Mouse (Mus musculus) heart, embryonic 11.5 days (tissue): ENCODE results near the gene Tas2r113. TPM values are rescaled to one million over a fixed set of nuclear protein-coding genes. Genes with fewer than 3 reads are reported as not detected.
"Not testable (repeated sequence)": the region's sequence is repeated elsewhere in the genome, so short reads cannot be mapped to it uniquely, and the experiment has no call there.

Experiments
- ATAC-seq: fragments of 200-750 bp; cut with Nextera tagmentation; replicated peaks from 2 replicates; pipeline ENCODE4 v1.8.0; 2017; ENCODE audit warnings: moderate library complexity; ENCODE audit not compliant: insufficient number of reproducible peaks, low FRiP score, low TSS enrichment
- H3K27ac ChIP-seq: fragments of 300-500 bp; sonication (generic); 2 replicates; pipeline ENCODE4 v1.5.1; 2014; ENCODE audit warnings: mild to moderate bottlenecking, low read depth, low read length
- H3K27me3 ChIP-seq: fragments of 300-500 bp; sonication (generic); 2 replicates; pipeline ENCODE4 v1.6.1; 2014; ENCODE audit warnings: mild to moderate bottlenecking, low read length, mixed read lengths; ENCODE audit not compliant: control insufficient read depth, insufficient read depth
- H3K36me3 ChIP-seq: fragments of 300-500 bp; sonication (generic); 2 replicates; pipeline ENCODE4 v1.6.1; 2014; ENCODE audit warnings: mild to moderate bottlenecking, low read length, moderate library complexity, mixed read lengths; ENCODE audit not compliant: control insufficient read depth, insufficient read depth
- H3K4me1 ChIP-seq: fragments of 300-500 bp; sonication (generic); 2 replicates; pipeline ENCODE4 v1.6.1; 2014; ENCODE audit warnings: low read length; ENCODE audit not compliant: control insufficient read depth, insufficient read depth
- H3K4me2 ChIP-seq: fragments of 300-500 bp; sonication (generic); 2 replicates; pipeline ENCODE4 v1.6.1; 2014; ENCODE audit warnings: mild to moderate bottlenecking, moderate library complexity
- H3K4me3 ChIP-seq: fragments of 300-500 bp; sonication (generic); 2 replicates; pipeline ENCODE4 v1.5.1; 2014; ENCODE audit warnings: low read depth, low read length
- H3K9ac ChIP-seq: fragments of 300-500 bp; sonication (generic); 2 replicates; pipeline ENCODE4 v1.6.1; 2014; ENCODE audit warnings: mild to moderate bottlenecking, low read depth, low read length, moderate library complexity
- H3K9me3 ChIP-seq: fragments of 300-500 bp; sonication (generic); replicated peaks from 2 replicates; pipeline ENCODE4 v1.6.1; 2016; ENCODE audit warnings: low read length; ENCODE audit not compliant: control insufficient read depth
- WGBS: fragments of 180-500 bp; shearing (Covaris S2); extraction: QIAGEN DNeasy Blood & Tissue Kit; methylation state at CpG from one replicate; pipeline ENCODE4 v1.1.7; 2014; ENCODE audit not compliant: insufficient replicate concordance; 5-methylcytosine and 5-hydroxymethylcytosine counted together
- polyA plus RNA-seq: library from polyadenylated mRNA; unstranded; fragments of >200 nt; fragmentation: Nextera tagmentation; extraction: Ambion mirVana; gene quantifications from 2 replicates; pipeline ENCODE4 v1.2.1, GENCODE M21; 2014

The Tas2r113 gene
- polyA plus RNA-seq, result not detected in 2 replicates

GRCm38 (mm10) chr6:132892711-132893110, at the start of gene Tas2r113:
TSS of gene Tas2r113 (plus strand) at chr6:132893011.
- no peak within 1 kb of the TSS for H3K9ac ChIP-seq
- no peaks in the 10 kb centered on the region for H3K27me3 ChIP-seq
- no peak for ATAC-seq
- WGBS, result 63% methylated on average over 1 of the region's 1 CpGs
- H3K4me2 ChIP-seq, result no peak within 1 kb of the TSS
- no peaks in the 10 kb centered on the region for H3K36me3 ChIP-seq
- H3K4me3 ChIP-seq, result no peak within 1 kb of the TSS
- H3K27ac ChIP-seq, result no peak within 1 kb of the TSS
- no peaks in the 10 kb centered on the region for H3K4me1 ChIP-seq
- no peaks in the 10 kb centered on the region for H3K9me3 ChIP-seq

GRCm38 (mm10) chr6:132846842-132847241, 46.0 kb upstream of the Tas2r113 start, which contains the start of gene Tas2r123:
TSS of gene Tas2r123 (plus strand) at chr6:132847142.
- no peak within 1 kb of the TSS for H3K27ac ChIP-seq
- no peak within 1 kb of the TSS for H3K4me2 ChIP-seq
- no peaks in the 10 kb centered on the region for H3K27me3 ChIP-seq
- 77% methylated on average over 1 of the region's 1 CpGs for WGBS
- no peaks in the 10 kb centered on the region for H3K36me3 ChIP-seq
- H3K9me3 ChIP-seq, result no peaks in the 10 kb centered on the region
- H3K4me3 ChIP-seq, result no peak within 1 kb of the TSS
- H3K4me1 ChIP-seq, result no peaks in the 10 kb centered on the region
- no peak for ATAC-seq
- H3K9ac ChIP-seq, result no peak within 1 kb of the TSS

- no peaks in the 10 kb centered on the region for H3K9me3 ChIP-seq
- WGBS, result 73% methylated on average over 1 of the region's 1 CpGs
- H3K4me3 ChIP-seq, result no peak within 1 kb of the TSS
- H3K9ac ChIP-seq, result no peak within 1 kb of the TSS
- no peaks in the 10 kb centered on the region for H3K27me3 ChIP-seq
- H3K4me2 ChIP-seq, result no peak within 1 kb of the TSS
- no peak for ATAC-seq
- no peaks in the 10 kb centered on the region for H3K36me3 ChIP-seq
- H3K4me1 ChIP-seq, result no peaks in the 10 kb centered on the region
- H3K27ac ChIP-seq, result no peak within 1 kb of the TSS
Observed at GRCm38 (mm10) chr6:132855138-132855537, 37.7 kb upstream of the Tas2r113 start, which contains the start of gene Tas2r116. TSS of gene Tas2r116 (plus strand) at chr6:132855438.

- Histone ChIP-seq H3K9me3 (no peaks in the 10 kb centered on the region), H3K27me3 (no peaks in the 10 kb centered on the region), H3K4me2 (no peak within 1 kb of the TSS), H3K27ac (no peak within 1 kb of the TSS), H3K9ac (no peak within 1 kb of the TSS), H3K4me1 (no peaks in the 10 kb centered on the region), H3K36me3 (no peaks in the 10 kb centered on the region), H3K4me3 (no peak within 1 kb of the TSS)
- ATAC-seq, result no peak
Observed at GRCm38 (mm10) chr6:132867708-132868107, 25.1 kb upstream of the Tas2r113 start, which contains the start of gene Tas2r110. TSS of gene Tas2r110 (plus strand) at chr6:132868008.

- H3K4me1 ChIP-seq, result no peaks in the 10 kb centered on the region
- WGBS, result 67% methylated on average over 3 of the region's 3 CpGs
- H3K36me3 ChIP-seq, result no peaks in the 10 kb centered on the region
- no peak within 1 kb of the TSS for H3K9ac ChIP-seq
- H3K4me3 ChIP-seq, result no peak within 1 kb of the TSS
- H3K27ac ChIP-seq, result no peak within 1 kb of the TSS
- no peaks in the 10 kb centered on the region for H3K9me3 ChIP-seq
- H3K4me2 ChIP-seq, result no peak within 1 kb of the TSS
- no peak for ATAC-seq
- no peaks in the 10 kb centered on the region for H3K27me3 ChIP-seq
Observed at GRCm38 (mm10) chr6:132909351-132909750, 16.5 kb downstream of the Tas2r113 start, which contains the start of gene Tas2r125. TSS of gene Tas2r125 (plus strand) at chr6:132909651.

- not testable (repeated sequence) for H3K27ac ChIP-seq, H3K9ac ChIP-seq, ATAC-seq, H3K27me3 ChIP-seq, H3K4me3 ChIP-seq, H3K4me2 ChIP-seq, H3K36me3 ChIP-seq, H3K9me3 ChIP-seq, H3K4me1 ChIP-seq
Observed at GRCm38 (mm10) chr6:132941376-132941775, 48.6 kb downstream of the Tas2r113 start.

Other genes with a start within 250 kb of the Tas2r113 start
- not detected in 2 replicates for gene A630073D07Rik, start 241.5 kb upstream of the Tas2r113 start, polyA plus RNA-seq
- gene Tas2r120, start 236.1 kb upstream of the Tas2r113 start, polyA plus RNA-seq, result not detected in 2 replicates
- not detected in 2 replicates for gene Tas2r121, start 192.0 kb upstream of the Tas2r113 start, polyA plus RNA-seq
- gene Tas2r122, start 181.1 kb upstream of the Tas2r113 start, polyA plus RNA-seq, result not detected in 2 replicates
- not detected in 2 replicates for gene Tas2r115, start 155.0 kb upstream of the Tas2r113 start, polyA plus RNA-seq
- not detected in 2 replicates for gene Tas2r124, start 138.3 kb upstream of the Tas2r113 start, polyA plus RNA-seq
- not detected in 2 replicates for gene Tas2r102, start 130.9 kb upstream of the Tas2r113 start, polyA plus RNA-seq
- not detected in 2 replicates for gene Tas2r136, start 114.8 kb upstream of the Tas2r113 start, polyA plus RNA-seq
- not detected in 2 replicates for gene Tas2r117, start 90.2 kb upstream of the Tas2r113 start, polyA plus RNA-seq
- not detected in 2 replicates for gene Tas2r123, start 45.9 kb upstream of the Tas2r113 start, polyA plus RNA-seq
- not detected in 2 replicates for gene Tas2r116, start 37.6 kb upstream of the Tas2r113 start, polyA plus RNA-seq
- not detected in 2 replicates for gene Tas2r110, start 25.0 kb upstream of the Tas2r113 start, polyA plus RNA-seq
- gene Tas2r125, start 16.6 kb downstream of the Tas2r113 start, polyA plus RNA-seq, result not detected in 2 replicates
- gene Tas2r129, start 58.1 kb downstream of the Tas2r113 start, polyA plus RNA-seq, result not detected in 2 replicates
- not detected in 2 replicates for gene Tas2r131, start 64.9 kb downstream of the Tas2r113 start, polyA plus RNA-seq
- gene Tas2r109, start 88.0 kb downstream of the Tas2r113 start, polyA plus RNA-seq, result not detected in 2 replicates
- gene Tas2r103, start 144.1 kb downstream of the Tas2r113 start, polyA plus RNA-seq, result not detected in 2 replicates
- gene Tas2r140, start 162.8 kb downstream of the Tas2r113 start, polyA plus RNA-seq, result not detected in 2 replicates
- 56.5 and 61.2 TPM in 2 replicates for gene Smim10l1, start 211.9 kb downstream of the Tas2r113 start, polyA plus RNA-seq